Mouse (Mus musculus) MEL (cell line): Measurements from ENCODE around the gene Efemp1. TPM values are rescaled to one million over a fixed set of nuclear protein-coding genes. Genes with fewer than 3 reads are reported as not detected.

ENCODE experiments used
- DNase-seq: peaks from one replicate; pipeline ENCODE4 v3.0.0; 2011; ENCODE audit warnings: low read depth, low spot score
- H3K27ac ChIP-seq: 2 replicates; pipeline ENCODE4 v1.5.1; 2012; ENCODE audit warnings: low read depth, mild to moderate bottlenecking, control low read depth, low read length, moderate library complexity; ENCODE audit not compliant: control insufficient read depth
- H3K27me3 ChIP-seq, 2 experiments: fragments of 150-350 bp in 1 of 2; sonication (generic) in 1 of 2; 2 replicates each; pipeline ENCODE4 v1.6.1; 2012; ENCODE audit warnings: low read length in 2 of 2, mild to moderate bottlenecking in 2 of 2, improper control_type of control experiment in 1 of 2, moderate library complexity in 1 of 2; ENCODE audit not compliant: insufficient read depth in 2 of 2, control insufficient read depth in 1 of 2
- H3K36me3 ChIP-seq, 2 experiments: 2 replicates each; pipeline ENCODE4 v1.6.1; 2012 to 2014; ENCODE audit warnings: low read length in 2 of 2, improper control_type of control experiment in 1 of 2, inconsistent platforms in 1 of 2, mild to moderate bottlenecking in 1 of 2; ENCODE audit not compliant: insufficient read depth in 2 of 2, control insufficient read depth in 1 of 2
- H3K4me1 ChIP-seq, 2 experiments: fragments of 150-350 bp in 1 of 2; sonication (generic) in 1 of 2; 2 replicates each; pipeline ENCODE4 v1.6.1; 2012; ENCODE audit warnings: low read length in 2 of 2, improper control_type of control experiment in 1 of 2, mild to moderate bottlenecking in 1 of 2; ENCODE audit not compliant: insufficient read depth in 2 of 2, control insufficient read depth in 1 of 2
- H3K4me3 ChIP-seq, 2 experiments: fragments of 150-350 bp in 1 of 2; sonication (generic) in 1 of 2; 2 replicates each; pipeline ENCODE4 v1.5.1; 2012; ENCODE audit warnings: low read depth in 2 of 2, low read length in 2 of 2, mild to moderate bottlenecking in 2 of 2, moderate library complexity in 2 of 2, control low read depth in 1 of 2, improper control_type of control experiment in 1 of 2; ENCODE audit not compliant: control insufficient read depth in 1 of 2, insufficient read depth in 1 of 2
- H3K79me2 ChIP-seq: 2 replicates; pipeline ENCODE4 v1.6.1; 2012; ENCODE audit warnings: mild to moderate bottlenecking, low read length, moderate library complexity; ENCODE audit not compliant: control insufficient read depth, poor library complexity, insufficient read depth
- H3K9ac ChIP-seq: 2 replicates; pipeline ENCODE4 v1.6.1; 2012; ENCODE audit warnings: low read depth, mild to moderate bottlenecking, control low read depth, low read length, moderate library complexity; ENCODE audit not compliant: control insufficient read depth, poor library complexity, severe bottlenecking
- H3K9me3 ChIP-seq: fragments of 150-350 bp; sonication (generic); replicated peaks from 2 replicates; pipeline ENCODE4 v1.6.1; 2012; ENCODE audit warnings: mild to moderate bottlenecking, low read length, improper control_type of control experiment, moderate library complexity; ENCODE audit not compliant: insufficient read depth
- CHD1 ChIP-seq: IDR thresholded peaks from 2 replicates; pipeline ENCODE4 v1.6.1; 2012; ENCODE audit warnings: low read depth, mild to moderate bottlenecking, inconsistent platforms, low read length, improper control_type of control experiment
- CTCF ChIP-seq, 3 experiments: IDR thresholded peaks in 2 of 3; conservative IDR thresholded peaks in 1 of 3; 2 replicates each; pipeline ENCODE4 v1.5.1; 2011 to 2012; ENCODE audit warnings: low read length in 3 of 3, low read depth in 2 of 3, mild to moderate bottlenecking in 2 of 3, improper control_type of control experiment in 1 of 3, inconsistent platforms in 1 of 3, mixed read lengths in 1 of 3, moderate library complexity in 1 of 3; ENCODE audit not compliant: control insufficient read depth in 1 of 3, insufficient read depth in 1 of 3, poor library complexity in 1 of 3, severe bottlenecking in 1 of 3
- ELF1 ChIP-seq: IDR thresholded peaks from 2 replicates; pipeline ENCODE4 v1.6.1; 2014; ENCODE audit warnings: low read depth, mild to moderate bottlenecking, inconsistent platforms, low read length, improper control_type of control experiment, moderate library complexity
- ETS1 ChIP-seq: IDR thresholded peaks from 2 replicates; pipeline ENCODE4 v1.6.1; 2012; ENCODE audit warnings: low read depth, mild to moderate bottlenecking, inconsistent platforms, low read length, improper control_type of control experiment, moderate library complexity
- GABPA ChIP-seq: IDR thresholded peaks from 2 replicates; pipeline ENCODE4 v1.6.1; 2012; ENCODE audit warnings: low read depth, mild to moderate bottlenecking, inconsistent platforms, low read length, improper control_type of control experiment, moderate library complexity
- JUND ChIP-seq: IDR thresholded peaks from 2 replicates; pipeline ENCODE4 v1.6.1; 2011; ENCODE audit warnings: low read depth, mild to moderate bottlenecking, improper control_type of control experiment, low read length
- MAX ChIP-seq: IDR thresholded peaks from 2 replicates; pipeline ENCODE4 v1.6.1; 2011; ENCODE audit warnings: low read length, improper control_type of control experiment
- MEF2A ChIP-seq: IDR thresholded peaks from 2 replicates; pipeline ENCODE4 v1.6.1; 2014; ENCODE audit warnings: low read depth, mild to moderate bottlenecking, inconsistent platforms, low read length, improper control_type of control experiment; ENCODE audit not compliant: poor library complexity, insufficient replicate concordance, severe bottlenecking; ENCODE audit errors: extremely low read depth
- MYB ChIP-seq: IDR thresholded peaks from 2 replicates; pipeline ENCODE4 v1.6.1; 2011; ENCODE audit warnings: mild to moderate bottlenecking, low read depth, low read length, improper control_type of control experiment
- RAD21 ChIP-seq: IDR thresholded peaks from 2 replicates; pipeline ENCODE4 v1.6.1; 2011; ENCODE audit warnings: mild to moderate bottlenecking, low read depth, low read length, improper control_type of control experiment
- SMC3 ChIP-seq: IDR thresholded peaks from 2 replicates; pipeline ENCODE4 v1.6.1; 2011; ENCODE audit warnings: low read depth, low read length, improper control_type of control experiment
- TAL1 ChIP-seq: IDR thresholded peaks from 2 replicates; pipeline ENCODE4 v1.6.1; 2012; ENCODE audit warnings: mild to moderate bottlenecking, inconsistent platforms, low read length, moderate library complexity, mixed read lengths
- UBTF ChIP-seq: IDR thresholded peaks from 2 replicates; pipeline ENCODE4 v1.6.1; 2012; ENCODE audit warnings: low read depth, mild to moderate bottlenecking, inconsistent platforms, low read length, improper control_type of control experiment, moderate library complexity, borderline replicate concordance; ENCODE audit not compliant: insufficient read depth
- USF1 ChIP-seq: IDR thresholded peaks from 2 replicates; pipeline ENCODE4 v1.6.1; 2014; ENCODE audit warnings: low read depth, mild to moderate bottlenecking, inconsistent platforms, low read length, improper control_type of control experiment, moderate library complexity
- ZC3H11A ChIP-seq: IDR thresholded peaks from 2 replicates; pipeline ENCODE4 v1.6.1; 2012; ENCODE audit warnings: low read depth, mild to moderate bottlenecking, inconsistent platforms, low read length, improper control_type of control experiment
- polyA plus RNA-seq, 2 experiments: library from polyadenylated mRNA; stranded (reverse) in 1 of 2; unstranded in 1 of 2; fragments of >175 nt in 1 of 2; fragments of >200 nt in 1 of 2; gene quantifications; 2 replicates each; pipeline versions ENCODE4 v1.2.1 to v1.2.4; 2012; ENCODE audit warnings: low replicate concordance in 2 of 2, low read depth in 1 of 2; ENCODE audit not compliant: insufficient read length in 2 of 2, insufficient read depth in 1 of 2, missing spikeins in 1 of 2
- total RNA-seq: library from RNA; depleted of rRNA; stranded (reverse); fragments of 300-350 nt; gene quantifications from 2 replicates; pipeline ENCODE4 v1.2.3, GENCODE M21; 2012; rRNA removed

Gene Efemp1
- not detected in 2 replicates for total RNA-seq
- not detected for polyA plus RNA-seq

DNA sequence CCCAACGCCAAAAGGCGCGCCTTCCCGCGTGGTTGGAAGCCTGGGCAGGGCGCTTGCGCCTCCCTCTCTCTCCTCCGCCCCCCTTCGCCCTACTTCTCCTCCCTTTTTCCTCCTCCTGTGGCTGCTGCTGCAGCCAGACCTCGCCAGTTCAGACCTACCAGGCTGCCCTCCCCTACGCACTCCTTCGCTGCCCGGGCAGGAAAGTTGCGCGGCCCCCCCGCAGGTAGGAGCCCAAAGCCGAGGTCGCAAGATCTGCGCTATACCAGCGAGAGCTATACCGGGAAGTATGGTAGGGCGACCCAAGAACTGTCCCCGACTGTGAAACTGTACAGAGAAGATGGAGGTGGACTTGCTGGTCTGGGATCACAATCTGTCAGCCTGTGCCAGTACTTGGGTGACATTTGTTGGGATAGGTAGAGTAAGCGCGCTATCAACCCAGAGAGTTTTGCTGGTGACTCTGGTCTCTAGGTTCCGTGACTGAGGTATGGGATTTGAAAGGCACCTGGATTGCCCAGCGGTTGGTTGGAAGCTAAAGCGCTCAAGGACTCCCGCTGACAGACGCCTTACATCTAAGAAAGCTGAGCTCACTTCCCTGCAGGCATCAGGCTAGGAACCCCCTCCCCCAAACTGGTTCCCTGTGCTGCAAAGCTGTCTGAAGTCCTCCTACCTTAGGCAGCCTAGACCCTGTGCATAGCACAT, at the start of gene Efemp1:
Gene Efemp1, plus strand, starts transcription at position 103 of the 699 bp plus-strand sequence.
- Histone ChIP-seq H3K4me3 (no peak within 1 kb of the TSS), H3K36me3 (no peaks in the 10 kb centered on the region), H3K9me3 (no peaks in the 10 kb centered on the region), H3K79me2 (no peaks in the 10 kb centered on the region), H3K4me1 (no peaks in the 10 kb centered on the region), H3K27me3 (no peaks in the 10 kb centered on the region), H3K27ac (no peak within 1 kb of the TSS), H3K9ac (no peak within 1 kb of the TSS)
- DNase-seq: no peak
- TF ChIP-seq SMC3: no peak
- TF ChIP-seq JUND: no peak
- TF ChIP-seq ELF1: no peak
- TF ChIP-seq UBTF: no peak
- TF ChIP-seq USF1: no peak

DNA sequence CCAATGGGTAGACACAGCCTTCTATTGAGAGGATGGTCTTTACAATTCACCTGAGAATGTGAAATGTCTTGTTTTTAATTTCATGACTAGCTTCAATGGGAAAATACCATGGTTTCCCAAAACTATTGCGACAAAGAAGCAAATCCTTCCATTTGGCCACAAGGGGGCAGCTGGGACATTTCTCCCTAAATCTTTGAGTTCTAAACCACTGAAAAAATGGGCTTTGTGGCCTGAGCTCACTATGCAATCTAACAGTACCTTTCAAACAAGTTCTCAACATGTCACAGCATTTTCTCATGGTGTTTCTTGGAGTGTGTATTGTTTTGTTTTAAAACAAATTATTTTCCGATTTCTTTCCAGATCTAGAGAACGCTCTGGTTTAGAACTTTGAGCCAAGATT, 44.3 kb upstream of the Efemp1 start:
- Histone ChIP-seq H3K4me3 (no peak overlapping the region), H3K36me3 (no peaks in the 10 kb centered on the region), H3K4me1 (no peaks in the 10 kb centered on the region), H3K27ac (no peak overlapping the region), H3K79me2 (no peaks in the 10 kb centered on the region), H3K27me3 (no peaks in the 10 kb centered on the region), H3K9ac (no peak overlapping the region), H3K9me3 (no peaks in the 10 kb centered on the region)
- DNase-seq: peak; percentile 61
- TF ChIP-seq ZC3H11A (peak; percentile 40; the same call in 1 of the 2 replicates), MYB (no peak), MAX (no peak), CHD1 (no peak), RAD21 (peak; percentile 68), TAL1 (no peak), MEF2A (no peak), GABPA (no peak), SMC3 (peak; percentile 80), CTCF (IDR thresholded peaks at IDR 0.05 in 2 of 3, conservative IDR thresholded peaks at IDR 0.05 in 1 of 3; ENCODE audit: control insufficient read depth in 1 of 3, insufficient read depth in 1 of 3, low read depth in 2 of 3, low read length in 3 of 3, poor library complexity in 1 of 3, severe bottlenecking in 1 of 3) (peak; percentile 32 to 69 (median 46); a peak in 5 of 6 replicates), ETS1 (no peak)
